In the genomic region with DNA sequence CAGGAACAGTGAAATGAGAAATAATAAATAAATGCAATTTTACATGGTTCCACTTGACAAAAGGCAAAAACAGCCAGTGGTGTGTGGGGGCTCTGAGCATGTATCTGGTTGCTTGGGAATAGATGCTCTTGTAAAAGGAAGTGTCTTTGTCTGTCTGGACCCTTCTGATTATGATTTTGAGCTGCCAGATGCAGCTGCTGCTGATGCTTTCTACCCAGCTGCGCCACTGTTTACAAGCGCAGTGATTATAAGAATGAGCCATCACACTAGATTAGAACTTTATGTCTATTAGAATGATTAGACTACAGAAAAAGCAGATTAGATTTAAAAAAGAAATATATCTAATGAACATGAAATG, we compare ENCODE assay signal across 16 mouse cellular contexts.
DNase-seq lines count a peak whose midpoint lies in the region; ATAC-seq and TF ChIP-seq lines count a peak whose summit lies in the region.
"Had no signal": no experiment of that assay in that cellular context is flagged by ENCODE, and none has a peak within 500 bp of the region (broad histone marks: within the 10 kb centered on the region; RNA-seq: fewer than 3 reads in every experiment).

No protein-coding gene starts in this region.

- DNase-seq in left cerebral cortex, adult 2 months (ENCODE audit: extremely low spot score in 1 of 2, low spot score in 2 of 2), result no peak
- no peak for DNase-seq in left cerebral cortex, postnatal 4 days
- DNase-seq in forebrain, embryonic 14.5 days (ENCODE audit: low spot score), result no peak
- no peak for DNase-seq in spleen, postnatal 10 days (ENCODE audit: low spot score in 2 of 2)
- no peak for DNase-seq in embryonic facial prominence, embryonic 10.5 days (ENCODE audit: low spot score)
- no peak for DNase-seq in heart, adult 18-20 months
- DNase-seq: cerebellum, adult 11-12 months; gastrocnemius, adult 2 months; kidney, postnatal 10 days; lung, adult 2 months; lung, postnatal 4 days had no signal

- ATAC-seq in forebrain, embryonic 14.5 days, result peak; percentile 81; the same call in 1 of the 2 replicates
- ATAC-seq in hindbrain, embryonic 16.5 days, result peak; percentile 84; the same call in 1 of the 2 replicates
- ATAC-seq in neural tube, embryonic 12.5 days (ENCODE audit: low FRiP score, low read depth), result peak; percentile 85; the same call in 1 of the 2 replicates
- ATAC-seq: intestine, postnatal 0 days had no signal

- H3K9ac ChIP-seq in forebrain, embryonic 14.5 days (ENCODE audit: low read length), result no peak overlapping the region
- no peak overlapping the region for H3K9ac ChIP-seq in hindbrain, embryonic 16.5 days (ENCODE audit: low read depth, low read length)
- H3K9ac ChIP-seq in neural tube, embryonic 12.5 days, result no peak overlapping the region
- H3K9ac ChIP-seq: embryonic facial prominence, embryonic 13.5 days; limb, embryonic 13.5 days had no signal

- intact Hi-C loops in left cerebral cortex, adult 2 months (cut with DNase I), result no loop called here
- intact Hi-C loops in left cerebral cortex, postnatal 4 days (cut with DNase I), result no loop called here

- TF ChIP-seq CTCF in left cerebral cortex, adult 2 months (IDR thresholded peaks at IDR 0.05), result no peak

- H3K4me3 ChIP-seq in left cerebral cortex, adult 2 months, result no peak overlapping the region
- no peak overlapping the region for H3K4me3 ChIP-seq in forebrain, embryonic 14.5 days (ENCODE audit: low read depth, low read length)
- H3K4me3 ChIP-seq in hindbrain, embryonic 16.5 days (ENCODE audit: low read length), result no peak overlapping the region
- no peak overlapping the region for H3K4me3 ChIP-seq in neural tube, embryonic 12.5 days
- H3K4me3 ChIP-seq in embryonic facial prominence, embryonic 10.5 days, result no peak overlapping the region
- H3K4me3 ChIP-seq: embryonic facial prominence, embryonic 13.5 days; gastrocnemius, adult 2 months; limb, embryonic 13.5 days had no signal

- 72% methylated on average over 2 of the region's 2 CpGs for WGBS in forebrain, embryonic 14.5 days
- 47% methylated on average over 2 of the region's 2 CpGs for WGBS in hindbrain, embryonic 16.5 days
- WGBS in neural tube, embryonic 12.5 days, result 74% methylated on average over 2 of the region's 2 CpGs
- 86% methylated on average over 2 of the region's 2 CpGs for WGBS in embryonic facial prominence, embryonic 10.5 days

- no peaks in the 10 kb centered on the region for H3K4me1 ChIP-seq in forebrain, embryonic 14.5 days (ENCODE audit: control insufficient read depth, insufficient read depth, low read length)
- H3K4me1 ChIP-seq in hindbrain, embryonic 16.5 days (ENCODE audit: control insufficient read depth, insufficient read depth, low read depth, low read length), result no peaks in the 10 kb centered on the region
- no peaks in the 10 kb centered on the region for H3K4me1 ChIP-seq in neural tube, embryonic 12.5 days
- H3K4me1 ChIP-seq in embryonic facial prominence, embryonic 10.5 days, result no peaks in the 10 kb centered on the region
- H3K4me1 ChIP-seq: embryonic facial prominence, embryonic 13.5 days; limb, embryonic 13.5 days had no signal

- H3K4me2 ChIP-seq in forebrain, embryonic 14.5 days (ENCODE audit: low read length), result no peak overlapping the region
- H3K4me2 ChIP-seq in hindbrain, embryonic 16.5 days (ENCODE audit: low read length), result peak overlapping the region; percentile 12; the same call in 1 of the 2 replicates
- H3K4me2 ChIP-seq in neural tube, embryonic 12.5 days (replicated peaks), result no peak overlapping the region
- H3K4me2 ChIP-seq: embryonic facial prominence, embryonic 13.5 days; limb, embryonic 13.5 days had no signal

- no peaks in the 10 kb centered on the region for H3K36me3 ChIP-seq in forebrain, embryonic 14.5 days (ENCODE audit: control insufficient read depth, insufficient read depth, low read length)
- H3K36me3 ChIP-seq in hindbrain, embryonic 16.5 days (ENCODE audit: control insufficient read depth, insufficient read depth, low read length), result no peaks in the 10 kb centered on the region
- H3K36me3 ChIP-seq in neural tube, embryonic 12.5 days, result no peaks in the 10 kb centered on the region
- no peaks in the 10 kb centered on the region for H3K36me3 ChIP-seq in embryonic facial prominence, embryonic 10.5 days (replicated peaks)
- H3K36me3 ChIP-seq: embryonic facial prominence, embryonic 13.5 days; limb, embryonic 13.5 days had no signal

- H3K27ac ChIP-seq in left cerebral cortex, adult 2 months, result peak overlapping the region; percentile 56; the same call in 1 of the 2 replicates
- peak overlapping the region; percentile 72; the same call in 1 of the 2 replicates for H3K27ac ChIP-seq in forebrain, embryonic 14.5 days (ENCODE audit: low read depth, low read length)
- peak overlapping the region; percentile 67 for H3K27ac ChIP-seq in hindbrain, embryonic 16.5 days (ENCODE audit: low read depth, low read length)
- H3K27ac ChIP-seq in neural tube, embryonic 12.5 days, result 0 out of 2 replicates have a peak overlapping the region, but pooled peaks have one; percentile 22
- no peak overlapping the region for H3K27ac ChIP-seq in embryonic facial prominence, embryonic 10.5 days (replicated peaks)
- H3K27ac ChIP-seq: embryonic facial prominence, embryonic 13.5 days; gastrocnemius, adult 2 months; limb, embryonic 13.5 days had no signal

- H3K27me3 ChIP-seq in forebrain, embryonic 14.5 days (replicated peaks; ENCODE audit: control insufficient read depth, insufficient read depth, low read length), result no peaks in the 10 kb centered on the region
- H3K27me3 ChIP-seq in hindbrain, embryonic 16.5 days (replicated peaks; ENCODE audit: control insufficient read depth, insufficient read depth, low read length), result no peaks in the 10 kb centered on the region
- H3K27me3 ChIP-seq in neural tube, embryonic 12.5 days (replicated peaks), result no peaks in the 10 kb centered on the region
- H3K27me3 ChIP-seq in embryonic facial prominence, embryonic 10.5 days (replicated peaks; ENCODE audit: low read depth, poor library complexity, severe bottlenecking), result no peaks in the 10 kb centered on the region
- H3K27me3 ChIP-seq: embryonic facial prominence, embryonic 13.5 days; limb, embryonic 13.5 days had no signal

- no peaks in the 10 kb centered on the region for H3K9me3 ChIP-seq in forebrain, embryonic 14.5 days (replicated peaks; ENCODE audit: control insufficient read depth, low read length)
- no peaks in the 10 kb centered on the region for H3K9me3 ChIP-seq in hindbrain, embryonic 16.5 days (ENCODE audit: control insufficient read depth, low read length)
- H3K9me3 ChIP-seq in neural tube, embryonic 12.5 days, result no peaks in the 10 kb centered on the region
- no peaks in the 10 kb centered on the region; the same call in 1 of the 2 replicates for H3K9me3 ChIP-seq in embryonic facial prominence, embryonic 10.5 days
- H3K9me3 ChIP-seq: embryonic facial prominence, embryonic 13.5 days; limb, embryonic 13.5 days had no signal
